Mouse (Mus musculus): Measurements from ENCODE around the gene Uhrf2.

GRCm38 (mm10) chr19:30124999-30125669, 94.8 kb downstream of the Uhrf2 start:
- TF ChIP-seq CTCF (IDR thresholded peaks at IDR 0.05; ENCODE audit: borderline replicate concordance, insufficient read depth, low read length), result no peak
- TF ChIP-seq POLR2A (IDR thresholded peaks at IDR 0.05; ENCODE audit: low read depth, low read length), result no peak
